Mouse (Mus musculus): ENCODE measurements around the gene Trim62. TPM values are rescaled to one million over a fixed set of nuclear protein-coding genes. Genes with fewer than 3 reads are reported as not detected.
"Not testable (repeated sequence)": the region's sequence is repeated elsewhere in the genome, so short reads cannot be mapped to it uniquely, and the experiment has no call there.

The Trim62 gene
- polyA plus RNA-seq, 1 experiment from 2014 or later = 13.1 TPM

GRCm38 (mm10) chr4:128852266-128852887 lies 31.0 kb upstream of the Trim62 start:
- no peaks in the 10 kb centered on the region for H3K4me1 ChIP-seq (replicated peaks; ENCODE audit: control insufficient read depth, insufficient read depth, low read length)
- no peak overlapping the region for H3K27ac ChIP-seq (ENCODE audit: low read depth, low read length)
- no peaks in the 10 kb centered on the region for H3K36me3 ChIP-seq (ENCODE audit: control insufficient read depth, insufficient read depth, low read length)
- ATAC-seq (ENCODE audit: low FRiP score) = no peak
- H3K9ac ChIP-seq (ENCODE audit: low read depth, low read length) = no peak overlapping the region
- no peaks in the 10 kb centered on the region for H3K27me3 ChIP-seq (ENCODE audit: control insufficient read depth, insufficient read depth, low read length)
- H3K9me3 ChIP-seq (ENCODE audit: control insufficient read depth, low read length) = no peaks in the 10 kb centered on the region
- 87% methylated on average over 12 of the region's 12 CpGs for WGBS
- no peak overlapping the region for H3K4me3 ChIP-seq (ENCODE audit: low read depth, low read length)
- no peak for DNase-seq (ENCODE audit: low spot score)
- H3K4me2 ChIP-seq (replicated peaks; ENCODE audit: low read depth, low read length) = no peak overlapping the region

GRCm38 (mm10) chr4:128853117-128853516 lies 30.3 kb upstream of the Trim62 start:
- ATAC-seq (ENCODE audit: low FRiP score) (no peak), DNase-seq (ENCODE audit: low spot score) (no peak)
- Histone ChIP-seq H3K4me2 (replicated peaks; ENCODE audit: low read depth, low read length) (no peak overlapping the region), H3K4me1 (replicated peaks; ENCODE audit: control insufficient read depth, insufficient read depth, low read length) (no peaks in the 10 kb centered on the region), H3K27ac (ENCODE audit: low read depth, low read length) (no peak overlapping the region), H3K9ac (ENCODE audit: low read depth, low read length) (no peak overlapping the region), H3K27me3 (ENCODE audit: control insufficient read depth, insufficient read depth, low read length) (no peaks in the 10 kb centered on the region), H3K36me3 (ENCODE audit: control insufficient read depth, insufficient read depth, low read length) (no peaks in the 10 kb centered on the region), H3K4me3 (ENCODE audit: low read depth, low read length) (no peak overlapping the region), H3K9me3 (ENCODE audit: control insufficient read depth, low read length) (no peaks in the 10 kb centered on the region)
- 82% methylated on average over 11 of the region's 11 CpGs for whole genome bisulfite sequencing

DNA sequence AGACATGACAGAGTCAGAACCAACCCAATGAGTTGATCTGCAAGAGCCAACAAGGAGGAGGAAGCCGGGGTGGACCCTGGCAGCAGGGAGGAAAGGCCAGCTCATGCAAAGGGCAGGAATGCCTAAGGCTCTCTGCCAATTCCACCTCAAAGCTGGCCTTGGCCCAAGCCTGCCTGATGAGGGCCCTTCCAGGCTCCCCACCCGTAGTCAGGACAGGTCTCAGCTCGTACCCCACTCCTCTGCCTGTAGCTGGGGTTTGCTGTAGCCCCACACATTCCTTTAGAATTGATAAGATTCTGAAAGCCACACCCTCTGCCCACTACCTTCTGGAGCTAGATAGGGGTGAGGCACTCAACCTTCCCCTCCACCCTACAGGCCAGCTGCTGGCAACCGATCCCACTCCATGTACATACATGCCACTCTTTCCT lies 27.8 kb upstream of the Trim62 start:
- DNase-seq (ENCODE audit: low spot score) = no peak
- Histone ChIP-seq H3K4me2 (replicated peaks; ENCODE audit: low read depth, low read length) (no peak overlapping the region), H3K9ac (ENCODE audit: low read depth, low read length) (no peak overlapping the region), H3K27ac (ENCODE audit: low read depth, low read length) (no peak overlapping the region), H3K9me3 (ENCODE audit: control insufficient read depth, low read length) (no peaks in the 10 kb centered on the region), H3K4me3 (ENCODE audit: low read depth, low read length) (no peak overlapping the region), H3K36me3 (ENCODE audit: control insufficient read depth, insufficient read depth, low read length) (no peaks in the 10 kb centered on the region), H3K27me3 (ENCODE audit: control insufficient read depth, insufficient read depth, low read length) (no peaks in the 10 kb centered on the region), H3K4me1 (replicated peaks; ENCODE audit: control insufficient read depth, insufficient read depth, low read length) (no peaks in the 10 kb centered on the region)
- 88% methylated on average over 4 of the region's 4 CpGs for WGBS
- no peak for ATAC-seq (ENCODE audit: low FRiP score)

GRCm38 (mm10) chr4:128857212-128857611 lies 26.2 kb upstream of the Trim62 start:
- no peak overlapping the region; the same call in 1 of the 2 replicates for H3K9ac ChIP-seq (ENCODE audit: low read depth, low read length)
- WGBS = 69% methylated on average over 2 of the region's 2 CpGs
- H3K27me3 ChIP-seq (ENCODE audit: control insufficient read depth, insufficient read depth, low read length) = no peaks in the 10 kb centered on the region
- ATAC-seq (ENCODE audit: low FRiP score) (no peak), DNase-seq (ENCODE audit: low spot score) (no peak)
- H3K9me3 ChIP-seq (ENCODE audit: control insufficient read depth, low read length) = no peaks in the 10 kb centered on the region
- no peaks in the 10 kb centered on the region for H3K4me1 ChIP-seq (replicated peaks; ENCODE audit: control insufficient read depth, insufficient read depth, low read length)
- H3K36me3 ChIP-seq (ENCODE audit: control insufficient read depth, insufficient read depth, low read length) = no peaks in the 10 kb centered on the region
- H3K4me3 ChIP-seq (ENCODE audit: low read depth, low read length) = no peak overlapping the region
- H3K4me2 ChIP-seq (replicated peaks; ENCODE audit: low read depth, low read length) = no peak overlapping the region
- no peak overlapping the region for H3K27ac ChIP-seq (ENCODE audit: low read depth, low read length)

DNA sequence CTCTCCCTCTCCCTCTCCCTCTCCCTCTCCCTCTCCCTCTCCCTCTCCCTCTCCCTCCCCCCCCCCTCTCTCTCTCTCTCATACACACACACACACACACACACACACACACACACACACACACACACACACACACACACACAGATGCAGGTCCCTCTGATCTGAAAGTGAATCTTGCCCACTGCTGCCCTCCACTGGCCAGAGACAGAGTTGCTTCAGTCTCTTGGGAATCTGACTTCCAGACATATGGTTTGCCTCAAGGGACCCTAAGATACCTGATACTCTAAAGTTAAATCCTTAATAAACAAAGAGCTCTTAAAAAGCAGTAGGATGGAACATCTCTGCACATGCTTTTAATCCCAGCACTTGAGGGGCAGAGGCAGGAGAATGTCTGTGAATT lies 25.2 kb upstream of the Trim62 start:
- H3K27me3 ChIP-seq (ENCODE audit: control insufficient read depth, insufficient read depth, low read length); H3K9ac ChIP-seq (ENCODE audit: low read depth, low read length); H3K4me2 ChIP-seq (replicated peaks; ENCODE audit: low read depth, low read length); ATAC-seq (ENCODE audit: low FRiP score); H3K27ac ChIP-seq (ENCODE audit: low read depth, low read length); H3K4me1 ChIP-seq (replicated peaks; ENCODE audit: control insufficient read depth, insufficient read depth, low read length); H3K4me3 ChIP-seq (ENCODE audit: low read depth, low read length); H3K36me3 ChIP-seq (ENCODE audit: control insufficient read depth, insufficient read depth, low read length); H3K9me3 ChIP-seq (ENCODE audit: control insufficient read depth, low read length): not testable (repeated sequence)
- DNase-seq (ENCODE audit: low spot score) = peak; percentile 83

DNA sequence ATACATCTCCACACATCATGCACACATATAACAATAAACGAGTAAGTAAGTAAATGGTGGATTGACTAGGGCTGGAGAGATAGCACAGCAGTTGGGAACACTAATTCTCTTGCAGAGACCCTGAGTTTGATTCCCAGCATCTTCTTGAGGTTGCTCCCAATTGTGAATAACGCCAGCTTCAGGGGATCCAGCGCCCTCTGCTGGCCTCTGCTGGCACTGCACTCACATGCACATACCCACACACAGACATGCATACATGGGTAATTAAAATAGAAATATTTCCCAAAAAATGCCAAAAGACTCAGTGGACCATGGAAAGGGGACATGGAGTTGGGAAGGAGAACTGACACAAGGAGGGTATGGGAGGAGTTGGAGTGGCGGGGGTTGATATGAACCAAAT lies 24.5 kb upstream of the Trim62 start:
- 66% methylated on average over 4 of the region's 4 CpGs for WGBS
- Histone ChIP-seq H3K9ac (ENCODE audit: low read depth, low read length) (no peak overlapping the region), H3K4me1 (replicated peaks; ENCODE audit: control insufficient read depth, insufficient read depth, low read length) (no peaks in the 10 kb centered on the region), H3K4me2 (replicated peaks; ENCODE audit: low read depth, low read length) (no peak overlapping the region), H3K27ac (ENCODE audit: low read depth, low read length) (no peak overlapping the region), H3K9me3 (ENCODE audit: control insufficient read depth, low read length) (no peaks in the 10 kb centered on the region), H3K36me3 (ENCODE audit: control insufficient read depth, insufficient read depth, low read length) (no peaks in the 10 kb centered on the region), H3K4me3 (ENCODE audit: low read depth, low read length) (no peak overlapping the region), H3K27me3 (ENCODE audit: control insufficient read depth, insufficient read depth, low read length) (no peaks in the 10 kb centered on the region)
- DNase-seq (ENCODE audit: low spot score) (no peak), ATAC-seq (ENCODE audit: low FRiP score) (no peak)

DNA sequence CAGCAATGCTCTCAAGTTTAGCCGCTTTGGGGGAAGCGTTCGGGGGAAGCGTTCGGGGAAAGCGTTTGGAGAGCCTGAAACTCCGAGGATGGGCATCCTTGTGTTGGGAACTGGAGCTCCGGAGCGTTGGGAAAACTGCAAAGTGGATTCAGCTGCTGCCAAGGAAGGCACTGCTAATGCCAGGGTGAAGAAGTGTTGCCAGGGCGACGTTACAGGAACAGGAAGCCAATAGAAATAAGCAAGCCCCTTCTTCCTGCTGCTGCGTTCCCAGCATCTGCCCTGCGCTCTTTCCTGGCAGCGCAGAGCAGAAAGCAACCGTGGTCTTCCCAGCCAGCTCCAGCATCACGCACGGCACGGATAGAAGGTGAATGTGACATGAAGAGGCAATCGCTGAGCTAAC lies 10.4 kb upstream of the Trim62 start:
- H3K9ac ChIP-seq (ENCODE audit: low read depth, low read length) = no peak overlapping the region
- no peak overlapping the region for H3K4me2 ChIP-seq (replicated peaks; ENCODE audit: low read depth, low read length)

DNA sequence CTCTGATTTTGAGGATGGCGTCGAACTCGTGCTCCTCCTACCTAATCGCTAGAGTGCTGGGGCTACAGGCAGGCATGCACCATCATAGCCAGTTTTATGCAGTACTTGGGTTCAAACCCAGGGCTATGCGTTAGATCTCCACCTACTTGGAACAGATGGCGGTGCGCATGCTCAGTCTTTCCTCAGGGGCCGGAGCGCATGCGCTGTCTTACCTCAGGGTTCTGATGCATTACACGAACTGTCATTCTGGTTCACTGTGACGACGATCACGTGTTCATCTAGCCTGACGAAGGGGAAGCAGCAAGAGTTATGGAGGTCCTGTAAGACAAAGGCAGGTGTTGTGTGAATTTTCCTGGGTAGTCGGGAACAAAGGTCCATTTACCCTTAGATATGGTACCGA lies 9.3 kb upstream of the Trim62 start:
- H3K4me1 ChIP-seq (replicated peaks; ENCODE audit: control insufficient read depth, insufficient read depth, low read length) = no peaks in the 10 kb centered on the region
- no peak overlapping the region for H3K9ac ChIP-seq (ENCODE audit: low read depth, low read length)
- H3K27me3 ChIP-seq (ENCODE audit: control insufficient read depth, insufficient read depth, low read length) = no peaks in the 10 kb centered on the region
- 95% methylated on average over 17 of the region's 17 CpGs for WGBS
- no peaks in the 10 kb centered on the region for H3K9me3 ChIP-seq (ENCODE audit: control insufficient read depth, low read length)
- DNase-seq (ENCODE audit: low spot score) (no peak), ATAC-seq (ENCODE audit: low FRiP score) (no peak)
- no peaks in the 10 kb centered on the region for H3K36me3 ChIP-seq (ENCODE audit: control insufficient read depth, insufficient read depth, low read length)
- no peak overlapping the region for H3K4me2 ChIP-seq (replicated peaks; ENCODE audit: low read depth, low read length)
- H3K4me3 ChIP-seq (ENCODE audit: low read depth, low read length) = no peak overlapping the region
- no peak overlapping the region for H3K27ac ChIP-seq (ENCODE audit: low read depth, low read length)

More for the DNA sequence above, 10.4 kb upstream of the Trim62 start:
- DNase-seq (ENCODE audit: low spot score) = no peak
- no peaks in the 10 kb centered on the region for H3K36me3 ChIP-seq (ENCODE audit: control insufficient read depth, insufficient read depth, low read length)
- ATAC-seq (ENCODE audit: low FRiP score) = no peak
- no peak overlapping the region for H3K4me3 ChIP-seq (ENCODE audit: low read depth, low read length)
- H3K27ac ChIP-seq (ENCODE audit: low read depth, low read length) = no peak overlapping the region
- 57% methylated on average over 19 of the region's 19 CpGs for WGBS
- no peaks in the 10 kb centered on the region for H3K4me1 ChIP-seq (replicated peaks; ENCODE audit: control insufficient read depth, insufficient read depth, low read length)
- no peaks in the 10 kb centered on the region for H3K9me3 ChIP-seq (ENCODE audit: control insufficient read depth, low read length)
- no peaks in the 10 kb centered on the region for H3K27me3 ChIP-seq (ENCODE audit: control insufficient read depth, insufficient read depth, low read length)

DNA sequence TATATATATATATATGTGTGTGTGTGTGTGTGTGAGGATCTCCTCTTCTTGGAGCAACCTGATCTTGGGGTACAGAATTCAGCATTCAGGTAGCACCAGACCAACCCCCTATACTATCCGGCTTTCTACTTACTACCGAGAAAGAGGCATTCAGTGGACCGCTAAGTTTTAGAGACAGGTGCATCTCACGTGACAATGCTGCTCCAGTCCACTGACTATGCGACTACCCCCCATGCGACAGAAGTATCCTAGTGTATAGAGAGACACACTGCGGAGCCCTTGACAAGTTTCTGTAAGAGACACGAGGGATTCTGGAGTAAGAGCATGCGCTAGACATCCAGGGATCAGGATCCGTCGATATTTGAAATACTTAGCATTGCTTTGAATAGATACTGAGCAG lies 7.9 kb upstream of the Trim62 start:
- DNase-seq (ENCODE audit: low spot score) (no peak), ATAC-seq (ENCODE audit: low FRiP score) (no peak)
- no peaks in the 10 kb centered on the region for H3K27me3 ChIP-seq (ENCODE audit: control insufficient read depth, insufficient read depth, low read length)
- no peaks in the 10 kb centered on the region for H3K9me3 ChIP-seq (ENCODE audit: control insufficient read depth, low read length)
- no peaks in the 10 kb centered on the region; the same call in 1 of the 2 replicates for H3K4me1 ChIP-seq (replicated peaks; ENCODE audit: control insufficient read depth, insufficient read depth, low read length)
- H3K27ac ChIP-seq (ENCODE audit: low read depth, low read length) = no peak overlapping the region
- no peaks in the 10 kb centered on the region for H3K36me3 ChIP-seq (ENCODE audit: control insufficient read depth, insufficient read depth, low read length)
- H3K4me3 ChIP-seq (ENCODE audit: low read depth, low read length) = no peak overlapping the region
- 94% methylated on average over 11 of the region's 11 CpGs for WGBS
- no peak overlapping the region for H3K9ac ChIP-seq (ENCODE audit: low read depth, low read length)
- H3K4me2 ChIP-seq (replicated peaks; ENCODE audit: low read depth, low read length) = no peak overlapping the region

All from hindbrain, embryonic 11.5 days (tissue).